Mouse (Mus musculus) cerebellum, adult 2 months (tissue): ENCODE results near the gene Fip1l1. TPM values are rescaled to one million over a fixed set of nuclear protein-coding genes. Genes with fewer than 3 reads are reported as not detected.

Experiments used
- DNase-seq, 2 experiments: peaks; one replicate each; pipeline ENCODE4 v3.0.0; 2021
- H3K27ac ChIP-seq: fragments of 200-500 bp; 2 replicates; pipeline ENCODE4 v1.5.1; 2012; ENCODE audit warnings: low read length, control low read depth, inconsistent platforms; ENCODE audit not compliant: insufficient read depth
- H3K27me3 ChIP-seq: fragments of 200-500 bp; 2 replicates; pipeline ENCODE4 v1.6.1; 2012; ENCODE audit warnings: inconsistent platforms, mild to moderate bottlenecking, low read length, moderate library complexity; ENCODE audit not compliant: control insufficient read depth, insufficient read depth
- H3K4me1 ChIP-seq: fragments of 200-500 bp; 2 replicates; pipeline ENCODE4 v1.6.1; 2011; ENCODE audit warnings: low read length; ENCODE audit not compliant: control insufficient read depth, insufficient read depth
- H3K4me3 ChIP-seq: fragments of 200-500 bp; replicated peaks from 2 replicates; pipeline ENCODE3; 2011; ENCODE audit warnings: mild to moderate bottlenecking, low read depth, low read length, control low read depth; ENCODE audit not compliant: insufficient read depth
- CTCF ChIP-seq: fragments of 200-500 bp; IDR thresholded peaks from 2 replicates; pipeline ENCODE4 v1.5.1; 2011; ENCODE audit warnings: low read depth, mild to moderate bottlenecking, control low read depth, low read length, moderate library complexity, borderline replicate concordance; ENCODE audit not compliant: insufficient read depth
- POLR2A ChIP-seq: fragments of 200-500 bp; IDR thresholded peaks from 2 replicates; pipeline ENCODE4 v1.6.1; 2011; ENCODE audit warnings: low read length, control low read depth, borderline replicate concordance; ENCODE audit not compliant: insufficient read depth
- WGBS: fragments of 180-500 bp; shearing (Covaris S2); methylation state at CpG from one replicate; pipeline ENCODE4 v1.1.7; 2018; 5-methylcytosine and 5-hydroxymethylcytosine counted together
- polyA plus RNA-seq: library from polyadenylated mRNA; depleted of rRNA; stranded (reverse); fragments of >200 nt; gene quantifications from 2 replicates; pipeline ENCODE4 v1.2.3, GENCODE M21; 2012; rRNA removed

The Fip1l1 gene
- polyA plus RNA-seq, result 61.1 and 62.9 TPM in 2 replicates

DNA sequence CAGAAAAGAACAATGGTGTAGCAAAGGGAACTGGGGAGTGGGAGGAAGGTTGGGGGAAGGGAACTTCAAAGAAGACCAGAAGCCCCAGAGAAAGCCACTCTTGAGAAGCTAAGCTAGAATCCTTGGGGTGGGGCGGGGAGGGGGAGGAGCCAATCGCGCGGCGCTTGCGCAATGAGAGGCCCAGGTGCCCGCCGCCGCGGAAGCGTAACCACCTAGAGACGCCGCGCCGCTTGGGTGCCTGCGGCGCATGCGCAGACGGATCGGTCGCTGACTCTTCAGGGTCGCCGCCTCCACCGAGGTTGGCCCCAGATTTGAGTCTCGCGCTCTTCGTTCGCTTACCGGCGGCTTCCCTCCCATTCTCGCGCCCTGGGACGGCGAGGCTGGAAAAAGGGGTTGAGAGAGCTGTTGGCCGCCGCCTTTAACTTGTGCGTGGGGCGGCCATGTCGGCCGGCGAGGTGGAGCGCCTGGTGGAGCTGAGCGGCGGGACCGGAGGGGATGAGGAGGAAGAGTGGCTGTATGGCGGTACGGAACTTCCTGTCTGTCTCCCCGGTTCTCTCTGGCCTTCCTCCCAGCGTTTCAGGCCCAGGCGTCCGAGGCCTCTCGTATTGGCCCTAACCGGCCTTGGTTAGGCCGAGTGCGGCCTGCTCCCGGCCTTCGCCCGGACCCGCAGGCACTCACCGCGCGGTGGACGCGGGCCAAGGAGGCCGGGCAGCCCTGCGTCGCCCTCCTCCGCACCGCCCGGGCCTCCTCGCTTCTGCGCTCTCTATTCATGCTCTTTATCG, at the start of gene Fip1l1:
Gene Fip1l1, plus strand, starts transcription at position 210 of the 782 bp plus-strand sequence.
- peaks cover 10% of the 10 kb centered on the region for H3K4me1 ChIP-seq
- H3K27ac ChIP-seq, result peak within 1 kb of the TSS; percentile 81
- peak within 1 kb of the TSS; percentile 85 for H3K4me3 ChIP-seq
- under 1% methylated on average over 73 of the region's 73 CpGs for WGBS
- TF ChIP-seq POLR2A, result peak; percentile 78; the same call in 1 of the 2 replicates
- TF ChIP-seq CTCF, result no peak
- H3K27me3 ChIP-seq, result no peaks in the 10 kb centered on the region
- peak; percentile 92 to 94 for DNase-seq

DNA sequence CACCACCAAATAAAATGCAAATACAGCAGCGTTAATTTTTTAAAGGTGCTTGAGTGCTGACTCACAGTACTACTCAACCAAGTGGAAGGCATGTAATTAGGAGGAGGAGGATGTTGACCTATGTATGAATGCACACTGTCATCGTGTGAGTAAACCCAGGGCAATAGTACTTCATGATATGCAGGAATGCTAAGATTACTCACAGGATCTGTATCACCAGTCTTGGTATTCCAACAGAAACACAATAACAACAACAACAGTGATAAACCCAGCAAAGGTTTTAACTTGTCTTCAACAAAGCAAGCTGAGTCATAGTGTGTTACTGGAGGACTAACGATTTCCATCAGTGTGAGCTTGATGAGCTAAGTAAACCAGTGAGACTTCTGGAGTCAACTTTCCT, 42.5 kb upstream of the Fip1l1 start:
- DNase-seq, result no peak
- Histone ChIP-seq H3K4me3 (no peak overlapping the region), H3K27ac (no peak overlapping the region), H3K27me3 (no peaks in the 10 kb centered on the region), H3K4me1 (no peaks in the 10 kb centered on the region)
- WGBS, result 88% methylated on average over 3 of the region's 3 CpGs
- no peak for TF ChIP-seq CTCF
- no peak for TF ChIP-seq POLR2A

DNA sequence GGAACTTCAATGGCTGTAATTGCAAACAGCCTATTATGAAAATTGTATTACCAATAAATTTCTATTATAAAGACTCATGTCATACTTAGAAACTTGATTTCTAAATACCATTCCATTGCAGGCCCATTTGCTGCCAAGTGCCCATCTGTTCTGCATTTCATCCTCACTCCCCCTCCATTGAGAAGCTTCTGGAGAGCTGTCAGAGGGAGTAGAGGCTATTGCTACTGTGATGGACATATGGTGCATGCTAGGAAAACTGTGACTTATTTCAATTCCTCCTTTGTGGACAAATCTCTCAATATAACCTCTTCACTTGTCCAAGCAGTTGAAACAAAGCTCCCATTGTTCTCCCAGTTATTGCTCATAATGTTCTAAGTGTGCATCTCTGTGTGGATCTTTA, 23.6 kb upstream of the Fip1l1 start:
- peak in 1 of 2 experiments; percentile 62 for DNase-seq
- Histone ChIP-seq H3K27me3 (no peaks in the 10 kb centered on the region), H3K4me1 (peaks cover 3% of the 10 kb centered on the region), H3K27ac (no peak overlapping the region), H3K4me3 (no peak overlapping the region)
- no peak for TF ChIP-seq CTCF
- TF ChIP-seq POLR2A, result no peak

DNA sequence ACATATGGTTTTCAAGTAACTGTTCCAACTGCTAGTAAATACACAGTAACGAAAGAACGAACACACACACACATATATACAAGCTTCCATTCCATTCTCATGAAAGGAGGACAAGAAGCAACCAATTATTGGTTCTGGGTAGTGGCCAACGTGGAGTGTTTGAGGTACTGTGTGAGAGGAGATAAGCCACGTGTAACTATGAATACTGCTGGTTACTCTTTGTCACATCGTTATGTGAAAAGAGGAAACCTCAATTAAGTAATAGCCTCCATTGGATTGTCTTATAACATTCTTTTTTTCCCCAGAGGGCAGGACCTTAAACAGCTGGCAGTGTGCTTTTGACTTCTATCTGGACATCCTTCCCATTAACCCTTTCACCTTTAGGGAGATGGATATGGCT, 8.2 kb upstream of the Fip1l1 start:
- Histone ChIP-seq H3K27me3 (no peaks in the 10 kb centered on the region), H3K27ac (no peak overlapping the region), H3K4me1 (no peaks in the 10 kb centered on the region; the same call in 1 of the 2 replicates), H3K4me3 (no peak overlapping the region)
- TF ChIP-seq POLR2A (no peak), CTCF (no peak)
- WGBS, result 80% methylated on average over 5 of the region's 5 CpGs
- DNase-seq, result no peak

DNA sequence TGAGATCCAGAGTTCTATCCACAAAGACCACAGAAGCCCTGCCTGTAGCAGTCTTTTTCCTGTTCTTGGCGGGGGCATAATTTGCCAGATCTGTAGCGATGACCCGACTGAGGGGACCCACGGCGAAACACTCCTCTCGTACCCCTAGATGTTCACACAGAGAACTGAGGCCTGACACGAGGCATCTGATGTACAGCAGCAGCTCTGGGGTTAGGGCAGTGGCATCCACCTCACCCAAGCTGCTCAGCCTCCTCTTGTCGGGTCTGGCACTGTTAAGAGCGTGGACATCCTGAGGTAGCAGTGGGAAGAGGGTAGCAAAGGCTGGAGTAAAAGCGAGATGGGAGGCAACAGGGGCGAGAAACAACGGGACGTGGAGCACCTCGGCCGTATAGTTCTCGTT, 4.5 kb upstream of the Fip1l1 start:
- WGBS, result 18% methylated on average over 16 of the region's 16 CpGs
- H3K27ac ChIP-seq, result no peak overlapping the region
- no peak for DNase-seq
- H3K4me1 ChIP-seq, result no peaks in the 10 kb centered on the region; the same call in 1 of the 2 replicates
- H3K27me3 ChIP-seq, result no peaks in the 10 kb centered on the region
- H3K4me3 ChIP-seq, result peak overlapping the region; percentile 89
- TF ChIP-seq CTCF, result no peak
- TF ChIP-seq POLR2A, result no peak

DNA sequence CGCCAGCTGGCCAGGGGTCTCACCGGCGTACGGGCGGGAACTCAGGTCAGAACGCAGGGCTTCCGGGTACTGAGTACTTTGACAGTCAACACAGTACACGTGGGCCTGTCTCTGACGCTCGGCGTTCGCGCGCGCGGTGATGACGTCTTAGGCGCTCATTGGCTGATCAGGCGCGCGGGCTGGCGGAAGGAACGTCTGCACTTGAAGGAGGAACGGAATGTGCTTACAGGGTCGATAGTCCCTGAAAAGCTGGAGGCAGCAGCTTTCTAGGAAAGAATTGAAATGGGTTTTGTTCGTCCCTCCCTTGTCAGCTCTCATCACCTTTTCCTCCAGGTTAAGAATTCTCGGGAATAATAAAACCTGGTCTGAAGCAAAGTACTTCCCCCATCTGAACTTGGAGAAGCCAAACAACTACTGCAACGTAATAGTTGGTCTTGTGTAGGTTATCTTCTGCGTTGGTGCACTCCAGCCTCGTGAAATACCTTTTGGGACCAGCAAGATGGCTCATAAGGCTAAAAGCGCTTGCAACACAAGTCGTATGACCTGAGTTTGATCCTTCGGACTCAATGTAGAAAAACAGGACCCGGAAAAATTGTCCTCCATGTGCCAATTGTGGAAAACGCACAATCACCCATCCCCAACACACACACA, 3.5 kb upstream of the Fip1l1 start, which contains the start of gene Scfd2:
Gene Scfd2, minus strand, starts transcription at position 130 of the 651 bp plus-strand sequence.
- 6% methylated on average over 35 of the region's 35 CpGs for WGBS

DNA sequence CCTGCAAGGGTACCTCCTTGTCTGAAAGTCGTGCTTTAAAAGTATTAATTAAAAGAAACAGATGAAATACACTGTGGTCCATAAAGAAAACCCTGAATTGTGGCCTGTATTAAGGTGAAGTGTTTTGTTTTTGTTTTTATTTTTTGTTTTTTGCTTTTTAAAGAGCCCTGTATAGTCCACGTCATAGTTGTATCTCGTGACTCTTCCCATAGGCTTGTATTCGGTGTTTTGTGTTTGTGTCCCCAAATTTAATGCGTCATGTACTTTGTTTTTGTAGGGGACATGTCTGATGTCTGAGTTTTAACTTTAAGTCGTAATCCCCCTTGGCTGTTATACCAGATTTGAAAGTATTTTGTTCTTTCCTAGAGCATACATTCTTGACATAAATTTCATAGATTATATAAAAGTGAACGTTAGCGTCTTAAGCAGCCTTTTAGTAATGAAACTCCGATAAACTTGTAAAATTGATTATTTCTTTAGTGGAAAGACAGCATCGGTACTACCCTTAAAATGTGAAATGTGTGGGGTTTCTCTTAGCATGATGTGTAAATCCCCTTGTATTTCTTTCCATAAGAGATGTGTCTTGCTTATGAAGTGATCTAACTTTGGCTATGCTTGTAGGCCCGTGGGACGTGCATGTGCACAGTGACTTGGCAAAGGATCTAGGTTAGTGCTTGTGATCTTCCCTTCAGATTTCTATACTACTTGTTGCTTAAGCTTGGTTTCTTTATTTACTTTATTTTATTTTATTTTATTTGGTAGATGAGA, 1.1 kb downstream of the Fip1l1 start:
- peak overlapping the region; percentile 85 for H3K4me3 ChIP-seq
- peaks cover 10% of the 10 kb centered on the region for H3K4me1 ChIP-seq
- H3K27ac ChIP-seq, result no peak overlapping the region
- DNase-seq, result no peak
- 31% methylated on average over 12 of the region's 12 CpGs for WGBS
- H3K27me3 ChIP-seq, result no peaks in the 10 kb centered on the region
- TF ChIP-seq POLR2A, result no peak

More for the DNA sequence above, 3.5 kb upstream of the Fip1l1 start, which contains the start of gene Scfd2:
- Histone ChIP-seq H3K27me3 (no peaks in the 10 kb centered on the region), H3K27ac (no peak within 1 kb of the TSS), H3K4me1 (peaks cover 3% of the 10 kb centered on the region), H3K4me3 (peak within 1 kb of the TSS; percentile 89)
- TF ChIP-seq CTCF (no peak), POLR2A (peak; percentile 61; the same call in 1 of the 2 replicates)
- DNase-seq, result peak; percentile 96
